Mouse (Mus musculus) hindbrain, embryonic 13.5 days (tissue): ENCODE measurements at regions not wholly inside any gene's neighbourhood (a gene's known extent, or its start where the extent isn't known, plus 50 kb on each side); places are given as distances from the start of the nearest gene placed in this dataset.

Experiments
- ATAC-seq: fragments of 200-750 bp; cut with Nextera tagmentation; 2 replicates; pipeline ENCODE4 v1.8.0; 2017; ENCODE audit warnings: moderate TSS enrichment; ENCODE audit not compliant: low FRiP score
- H3K27ac ChIP-seq: fragments of 300-500 bp; sonication (generic); 2 replicates; pipeline ENCODE4 v1.5.1; 2015; ENCODE audit warnings: inconsistent platforms, mild to moderate bottlenecking, moderate library complexity
- H3K27me3 ChIP-seq: fragments of 300-500 bp; sonication (generic); 2 replicates; pipeline ENCODE4 v1.6.1; 2015; ENCODE audit warnings: mild to moderate bottlenecking, inconsistent platforms
- H3K36me3 ChIP-seq: fragments of 300-500 bp; sonication (generic); 2 replicates; pipeline ENCODE4 v1.6.1; 2015; ENCODE audit warnings: mild to moderate bottlenecking, inconsistent platforms
- H3K4me1 ChIP-seq: fragments of 300-500 bp; sonication (generic); replicated peaks from 2 replicates; pipeline ENCODE4 v1.6.1; 2015; ENCODE audit warnings: inconsistent platforms
- H3K4me2 ChIP-seq: fragments of 300-500 bp; sonication (generic); 2 replicates; pipeline ENCODE4 v1.6.1; 2015; ENCODE audit warnings: inconsistent platforms, mild to moderate bottlenecking, moderate library complexity
- H3K4me3 ChIP-seq: fragments of 300-500 bp; sonication (generic); 2 replicates; pipeline ENCODE4 v1.5.1; 2015; ENCODE audit warnings: mild to moderate bottlenecking, inconsistent platforms
- H3K9ac ChIP-seq: fragments of 300-500 bp; sonication (generic); 2 replicates; pipeline ENCODE4 v1.6.1; 2015; ENCODE audit warnings: mild to moderate bottlenecking, inconsistent platforms
- H3K9me3 ChIP-seq: fragments of 300-500 bp; sonication (generic); 2 replicates; pipeline ENCODE4 v1.6.1; 2016; ENCODE audit warnings: inconsistent platforms
- WGBS: fragments of 180-500 bp; shearing (Covaris S2); methylation state at CpG from one replicate; pipeline ENCODE4 v1.1.7; 2015; 5-methylcytosine and 5-hydroxymethylcytosine counted together

- H3K9me3 ChIP-seq = no peaks in the 10 kb centered on the region
- no peak overlapping the region for H3K4me3 ChIP-seq
- 87% methylated on average over 12 of the region's 12 CpGs for WGBS
- no peaks in the 10 kb centered on the region for H3K4me1 ChIP-seq
- H3K27ac ChIP-seq = no peak overlapping the region
- no peak overlapping the region for H3K4me2 ChIP-seq
- no peaks in the 10 kb centered on the region for H3K27me3 ChIP-seq
- no peak overlapping the region for H3K9ac ChIP-seq
- ATAC-seq = no peak
- no peaks in the 10 kb centered on the region for H3K36me3 ChIP-seq
Observed at GRCm38 (mm10) chrX:12344805-12345555, 184.8 kb upstream of the Bcor start.

GRCm38 (mm10) chrX:12346856-12347255 is 186.7 kb upstream of the Bcor start:
- Histone ChIP-seq H3K36me3 (no peaks in the 10 kb centered on the region), H3K27me3 (no peaks in the 10 kb centered on the region), H3K4me2 (no peak overlapping the region), H3K9ac (no peak overlapping the region), H3K9me3 (no peaks in the 10 kb centered on the region), H3K27ac (no peak overlapping the region), H3K4me3 (no peak overlapping the region), H3K4me1 (no peaks in the 10 kb centered on the region)
- WGBS = 69% methylated on average over 3 of the region's 3 CpGs
- ATAC-seq = no peak

GRCm38 (mm10) chrX:12348117-12348516 is 188.0 kb upstream of the Bcor start:
- Histone ChIP-seq H3K9me3 (no peaks in the 10 kb centered on the region), H3K9ac (no peak overlapping the region), H3K4me3 (no peak overlapping the region), H3K4me1 (no peaks in the 10 kb centered on the region), H3K27me3 (no peaks in the 10 kb centered on the region), H3K4me2 (no peak overlapping the region), H3K36me3 (no peaks in the 10 kb centered on the region), H3K27ac (no peak overlapping the region)
- ATAC-seq = no peak
- WGBS = 46% methylated on average over 8 of the region's 8 CpGs

DNA sequence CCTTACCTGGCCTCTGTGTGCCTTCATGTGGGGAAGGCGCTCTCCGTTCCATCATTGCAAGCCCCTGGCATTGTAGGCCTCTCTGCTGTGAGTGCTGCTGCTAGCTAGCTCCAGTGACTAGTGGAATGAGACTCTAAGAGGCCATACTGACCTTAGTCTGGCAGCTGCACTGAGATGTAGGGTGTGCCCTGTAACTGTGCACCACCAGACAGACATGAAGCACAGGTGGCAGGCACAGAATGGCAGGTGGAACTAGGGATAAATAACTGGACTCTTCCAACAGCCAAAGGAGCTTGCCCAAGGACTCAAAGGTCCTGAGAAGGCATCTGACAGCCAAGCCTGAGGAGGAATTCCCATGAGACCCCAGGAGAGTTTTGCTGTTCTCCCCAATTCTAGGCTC is 194.7 kb upstream of the Bcor start:
- Histone ChIP-seq H3K27ac (no peak overlapping the region), H3K4me1 (no peaks in the 10 kb centered on the region), H3K9me3 (no peaks in the 10 kb centered on the region), H3K4me2 (no peak overlapping the region), H3K36me3 (no peaks in the 10 kb centered on the region), H3K9ac (no peak overlapping the region), H3K27me3 (0 out of 2 replicates have a peak, but pooled peaks cover 3% of the 10 kb centered on the region), H3K4me3 (no peak overlapping the region)
- WGBS = 97% methylated on average over 2 of the region's 2 CpGs
- ATAC-seq = no peak

GRCm38 (mm10) chrX:12358026-12358425 is 197.9 kb upstream of the Bcor start:
- no peak for ATAC-seq
- Histone ChIP-seq H3K36me3 (no peaks in the 10 kb centered on the region), H3K4me3 (no peak overlapping the region), H3K27me3 (0 out of 2 replicates have a peak, but pooled peaks cover 3% of the 10 kb centered on the region), H3K9me3 (no peaks in the 10 kb centered on the region), H3K4me1 (no peaks in the 10 kb centered on the region), H3K27ac (no peak overlapping the region), H3K4me2 (no peak overlapping the region), H3K9ac (no peak overlapping the region)
- WGBS = 53% methylated on average over 1 of the region's 1 CpGs

GRCm38 (mm10) chrX:12365582-12366323 is 205.6 kb upstream of the Bcor start:
- H3K4me3 ChIP-seq = no peak overlapping the region
- ATAC-seq = no peak
- H3K36me3 ChIP-seq = no peaks in the 10 kb centered on the region
- no peak overlapping the region for H3K4me2 ChIP-seq
- no peak overlapping the region for H3K9ac ChIP-seq
- WGBS = 86% methylated on average over 12 of the region's 12 CpGs
- no peaks in the 10 kb centered on the region for H3K9me3 ChIP-seq
- no peaks in the 10 kb centered on the region; the same call in 1 of the 2 replicates for H3K27me3 ChIP-seq
- no peaks in the 10 kb centered on the region for H3K4me1 ChIP-seq
- H3K27ac ChIP-seq = no peak overlapping the region

- H3K4me2 ChIP-seq = no peak overlapping the region
- no peak overlapping the region for H3K27ac ChIP-seq
- H3K27me3 ChIP-seq = no peaks in the 10 kb centered on the region; the same call in 1 of the 2 replicates
- H3K4me3 ChIP-seq = no peak overlapping the region
- H3K36me3 ChIP-seq = no peaks in the 10 kb centered on the region
- H3K9ac ChIP-seq = no peak overlapping the region
- ATAC-seq = no peak
- H3K9me3 ChIP-seq = no peaks in the 10 kb centered on the region
- 82% methylated on average over 6 of the region's 6 CpGs for WGBS
- H3K4me1 ChIP-seq = no peaks in the 10 kb centered on the region
Observed at GRCm38 (mm10) chrX:12366801-12367200, 206.6 kb upstream of the Bcor start.

DNA sequence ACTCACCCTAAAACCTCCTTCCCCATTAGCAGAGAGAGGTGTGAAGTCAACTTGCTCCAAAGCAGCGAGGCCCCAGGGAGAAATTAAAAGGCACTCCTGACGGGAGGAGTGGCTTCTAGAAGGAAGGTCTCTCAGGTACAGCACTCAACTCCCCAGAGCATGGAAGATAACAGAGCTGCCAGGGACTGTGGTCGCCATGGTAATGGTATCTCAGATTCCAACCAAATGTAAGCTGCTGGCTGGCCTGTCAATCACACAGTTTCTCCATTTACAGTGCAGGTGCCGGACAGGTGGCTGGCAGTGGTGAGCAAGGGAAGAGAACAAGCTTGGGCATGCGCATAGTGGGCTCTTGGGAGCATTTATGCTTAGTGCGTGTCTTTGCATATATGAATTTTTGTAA is 213.5 kb upstream of the Bcor start:
- H3K27ac ChIP-seq = no peak overlapping the region
- H3K4me2 ChIP-seq = no peak overlapping the region
- no peak for ATAC-seq
- no peaks in the 10 kb centered on the region for H3K9me3 ChIP-seq
- WGBS = 64% methylated on average over 6 of the region's 6 CpGs
- peaks cover 7% of the 10 kb centered on the region; the same call in 1 of the 2 replicates for H3K27me3 ChIP-seq
- H3K9ac ChIP-seq = no peak overlapping the region
- no peaks in the 10 kb centered on the region for H3K36me3 ChIP-seq
- H3K4me3 ChIP-seq = no peak overlapping the region
- 0 out of 2 replicates have a peak, but pooled peaks cover 3% of the 10 kb centered on the region for H3K4me1 ChIP-seq

- no peak overlapping the region for H3K9ac ChIP-seq
- H3K9me3 ChIP-seq = no peaks in the 10 kb centered on the region
- no peak overlapping the region for H3K27ac ChIP-seq
- no peak for ATAC-seq
- H3K36me3 ChIP-seq = no peaks in the 10 kb centered on the region
- H3K4me2 ChIP-seq = no peak overlapping the region
- 0 out of 2 replicates have a peak, but pooled peaks cover 3% of the 10 kb centered on the region for H3K4me1 ChIP-seq
- no peak overlapping the region for H3K4me3 ChIP-seq
- WGBS = 63% methylated on average over 1 of the region's 1 CpGs
- H3K27me3 ChIP-seq = peaks cover 7% of the 10 kb centered on the region; the same call in 1 of the 2 replicates
Observed at GRCm38 (mm10) chrX:12375796-12376195, 211.8 kb upstream of the Atp6ap2 start.

GRCm38 (mm10) chrX:12376238-12376980 is 211.2 kb upstream of the Atp6ap2 start:
- no peak overlapping the region for H3K9ac ChIP-seq
- 76% methylated on average over 6 of the region's 6 CpGs for WGBS
- H3K4me3 ChIP-seq = no peak overlapping the region
- no peak overlapping the region for H3K27ac ChIP-seq
- no peak overlapping the region for H3K4me2 ChIP-seq
- H3K36me3 ChIP-seq = no peaks in the 10 kb centered on the region
- H3K9me3 ChIP-seq = no peaks in the 10 kb centered on the region
- H3K27me3 ChIP-seq = peaks cover 7% of the 10 kb centered on the region; the same call in 1 of the 2 replicates
- ATAC-seq = no peak
- 0 out of 2 replicates have a peak, but pooled peaks cover 3% of the 10 kb centered on the region for H3K4me1 ChIP-seq

DNA sequence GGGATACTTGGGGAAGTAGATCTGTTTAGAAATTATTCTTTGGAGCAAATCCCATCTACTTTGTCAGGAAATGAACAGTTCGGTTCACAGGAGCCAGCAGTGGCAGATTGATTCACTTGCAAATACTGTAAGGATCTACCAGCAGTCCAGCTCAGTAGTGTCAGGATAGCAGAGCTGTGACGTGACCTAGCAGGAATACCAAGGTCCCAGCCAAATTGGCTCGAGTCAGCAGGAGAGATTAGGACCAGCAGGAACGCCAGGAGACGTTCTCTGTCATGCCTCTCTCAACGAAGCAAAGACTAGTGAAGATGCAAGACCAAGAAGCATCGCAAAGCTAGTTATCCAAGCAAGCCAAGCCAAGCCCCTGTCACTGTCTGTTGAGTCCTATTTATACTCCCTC is 210.2 kb upstream of the Atp6ap2 start:
- no peak overlapping the region for H3K9ac ChIP-seq
- H3K27ac ChIP-seq = no peak overlapping the region
- H3K4me1 ChIP-seq = 0 out of 2 replicates have a peak, but pooled peaks cover 3% of the 10 kb centered on the region
- WGBS = 92% methylated on average over 7 of the region's 7 CpGs
- no peak overlapping the region for H3K4me2 ChIP-seq
- no peak for ATAC-seq
- H3K9me3 ChIP-seq = no peaks in the 10 kb centered on the region
- peaks cover 11% of the 10 kb centered on the region; the same call in 1 of the 2 replicates for H3K27me3 ChIP-seq
- no peak overlapping the region for H3K4me3 ChIP-seq
- no peaks in the 10 kb centered on the region for H3K36me3 ChIP-seq
